Mouse (Mus musculus) adrenal gland, adult 8-10 months (tissue): Measurements from ENCODE around the gene Sh3pxd2a. TPM values are rescaled to one million over a fixed set of nuclear protein-coding genes. Genes with fewer than 3 reads are reported as not detected.

ENCODE experiments used
- DNase-seq: peaks from one replicate; pipeline ENCODE4 v3.0.0; 2022
- total RNA-seq, 4 experiments: library from RNA; stranded (reverse); gene quantifications; 2 replicates each; pipeline ENCODE4 v1.2.4; 2022

Gene Sh3pxd2a
- total RNA-seq, 4 experiments from 2014 or later: 26.9 to 54.9 (median 36.4) TPM

DNA sequence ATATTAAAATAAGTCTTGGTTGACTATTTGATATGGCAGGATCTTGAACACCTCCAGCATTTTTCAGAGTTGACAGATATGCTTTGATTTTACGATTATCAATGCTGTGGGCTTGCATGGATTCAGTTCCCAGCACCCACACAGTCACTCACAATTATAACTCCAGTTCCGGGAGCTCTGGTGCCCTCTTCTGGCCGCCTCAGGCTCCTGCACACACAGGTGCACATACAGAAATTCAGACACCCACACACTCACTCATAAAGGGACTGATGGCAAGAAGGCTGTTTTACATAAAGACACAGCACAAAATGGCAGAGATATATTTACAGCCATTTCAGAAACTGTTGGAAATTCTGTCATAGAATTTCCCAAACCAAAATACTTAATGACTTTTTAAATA is 25.0 kb upstream of the Sh3pxd2a start:
- no peak for DNase-seq

DNA sequence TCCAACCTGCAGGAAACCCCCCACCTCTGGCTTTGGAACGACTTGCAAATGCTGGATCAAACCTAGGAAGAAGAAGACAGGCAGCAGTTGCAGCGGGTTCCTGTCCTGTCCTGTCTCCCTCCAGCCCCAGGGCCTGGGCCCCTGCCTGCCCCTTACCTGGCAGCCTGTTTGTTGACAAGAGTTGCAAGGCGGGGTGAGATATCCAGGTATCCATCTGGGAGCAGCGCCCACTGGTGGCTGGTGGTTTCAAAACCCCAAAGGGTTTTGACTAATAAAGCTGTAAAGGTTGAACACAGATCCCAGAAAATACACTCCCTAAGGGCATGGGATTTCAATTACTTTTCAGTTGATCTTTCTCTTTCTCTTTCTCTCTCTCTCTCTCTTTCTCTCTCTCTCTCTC is 24.0 kb upstream of the Sh3pxd2a start:
- no peak for DNase-seq

DNA sequence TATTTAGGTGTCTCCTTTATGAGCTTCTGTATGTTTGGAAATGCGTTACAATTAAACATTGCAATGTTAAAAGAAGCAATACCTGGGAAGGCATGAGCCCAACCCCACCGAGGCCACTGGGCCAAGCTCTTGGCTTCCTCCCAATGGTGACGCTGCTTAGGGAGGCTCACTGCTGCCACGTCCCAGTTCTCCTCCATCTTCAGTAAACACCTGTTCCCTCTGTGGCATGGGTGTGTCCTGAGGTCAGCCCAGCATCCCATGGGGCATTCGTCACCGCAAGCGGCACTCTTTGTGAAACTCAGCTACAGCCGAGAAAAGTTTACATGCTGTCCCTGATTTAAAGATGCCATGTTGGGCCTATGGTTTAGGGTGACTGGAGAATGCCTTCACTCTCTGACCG is 23.4 kb upstream of the Sh3pxd2a start:
- no peak for DNase-seq

DNA sequence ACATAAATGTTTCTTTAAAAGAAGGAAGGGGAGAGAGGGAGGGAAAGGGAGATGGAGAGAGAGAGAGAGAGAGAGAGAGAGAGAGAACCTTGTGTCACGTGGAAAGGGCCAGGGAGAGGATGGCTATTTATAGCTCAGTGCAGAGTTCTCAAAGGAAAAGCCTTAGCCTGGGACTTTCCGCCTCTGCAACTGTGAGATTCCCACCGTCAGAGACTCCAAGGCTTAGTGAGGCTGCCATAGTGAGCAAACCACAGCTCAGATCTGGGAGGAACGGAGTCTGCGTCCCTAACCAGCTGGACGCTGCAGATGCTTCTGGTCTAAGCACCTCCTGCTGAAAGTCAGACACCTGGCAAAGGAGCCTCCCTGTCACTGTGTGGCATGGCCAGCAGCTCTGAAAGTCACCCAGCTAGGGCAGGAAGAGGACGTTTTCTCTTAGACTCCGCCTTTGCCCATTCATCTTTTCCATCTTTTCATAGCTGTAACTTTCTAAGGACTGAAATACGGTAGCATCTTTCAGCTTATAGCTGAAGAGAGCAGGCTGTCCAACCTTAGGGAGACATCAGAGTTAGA is 21.9 kb upstream of the Sh3pxd2a start:
- DNase-seq: no peak

DNA sequence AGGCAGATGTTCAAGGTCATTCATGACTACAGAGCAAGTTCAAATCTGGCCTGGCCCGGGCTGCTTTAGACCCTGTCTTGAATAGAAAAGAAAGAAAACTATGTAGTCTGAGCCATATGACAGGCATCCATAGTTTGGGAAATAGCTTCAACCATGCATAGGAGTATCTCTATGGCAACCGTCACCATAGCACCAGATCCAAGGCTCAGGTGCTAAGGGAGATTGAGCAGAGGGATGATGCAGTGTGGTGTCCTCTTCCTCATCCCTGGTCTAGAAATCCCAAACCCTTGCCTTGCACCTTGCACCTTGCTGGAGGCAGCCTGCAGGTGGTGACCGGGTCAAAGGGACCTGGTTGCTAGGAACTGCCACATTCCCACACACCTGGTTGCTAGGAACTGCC is 19.9 kb upstream of the Sh3pxd2a start:
- no peak for DNase-seq

DNA sequence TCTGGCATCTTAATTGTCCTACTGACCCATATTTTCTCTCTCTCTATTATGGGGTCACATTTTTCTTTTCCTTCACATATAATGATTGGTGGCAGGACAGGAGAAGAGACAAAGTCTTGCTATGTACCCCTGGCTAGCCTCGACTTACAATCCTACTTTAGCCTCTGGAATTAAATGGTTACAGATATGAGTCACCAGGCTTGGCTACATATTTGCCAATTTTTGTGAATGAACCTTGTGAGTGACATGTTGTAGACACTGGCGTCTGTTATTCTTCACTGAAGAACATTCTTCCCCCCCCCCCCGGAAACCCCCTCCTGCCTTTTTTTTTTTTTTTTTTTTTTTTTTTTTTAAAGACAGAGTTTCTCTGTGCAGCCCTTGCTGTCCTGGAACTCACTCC is 19.1 kb upstream of the Sh3pxd2a start:
- DNase-seq: no peak

DNA sequence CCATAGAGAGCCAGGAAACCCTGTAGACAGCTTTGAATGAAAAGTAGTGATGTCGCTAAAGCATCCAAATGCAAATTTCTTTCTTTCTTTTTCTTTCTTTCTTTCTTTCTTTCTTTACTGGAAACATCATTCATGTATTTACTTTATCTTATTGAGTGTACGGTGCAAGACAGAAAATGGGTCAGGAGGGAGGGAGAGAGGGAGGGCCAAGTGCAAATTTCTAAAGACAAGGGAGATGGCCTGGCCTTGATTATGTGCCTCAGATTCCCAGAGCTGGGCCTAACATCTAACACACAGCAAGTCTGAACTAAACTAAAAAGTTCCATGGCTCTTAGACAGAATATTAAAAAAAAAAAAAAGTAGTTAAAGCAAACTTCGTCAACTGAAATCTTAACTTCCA is 9.3 kb upstream of the Sh3pxd2a start:
- DNase-seq: no peak

DNA sequence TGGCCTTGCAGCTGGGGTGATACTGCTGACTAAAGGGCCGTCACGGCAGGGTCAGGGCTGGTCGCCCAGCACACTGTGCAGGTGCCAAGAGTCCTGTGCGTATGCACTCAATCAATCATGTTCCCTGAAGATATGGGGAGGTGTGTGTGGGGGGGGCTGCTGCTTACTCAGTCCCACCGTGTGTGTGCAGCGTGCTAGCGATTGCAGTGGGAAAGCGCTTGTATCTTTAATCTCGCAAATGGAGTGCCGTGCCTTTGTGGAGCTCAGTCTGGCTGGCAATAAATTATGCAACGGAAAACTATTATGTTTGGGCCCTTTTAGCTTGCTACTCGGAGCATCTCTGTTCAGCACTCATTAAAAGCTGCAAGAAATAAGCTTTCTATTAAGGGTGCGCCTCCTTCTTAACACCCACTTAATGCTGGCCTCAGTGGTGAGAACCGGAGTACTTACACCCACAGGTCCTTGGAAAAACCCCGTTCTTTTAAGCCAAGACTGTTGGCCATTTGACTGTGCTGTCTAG is 8.7 kb upstream of the Sh3pxd2a start:
- peak; percentile 59 for DNase-seq

DNA sequence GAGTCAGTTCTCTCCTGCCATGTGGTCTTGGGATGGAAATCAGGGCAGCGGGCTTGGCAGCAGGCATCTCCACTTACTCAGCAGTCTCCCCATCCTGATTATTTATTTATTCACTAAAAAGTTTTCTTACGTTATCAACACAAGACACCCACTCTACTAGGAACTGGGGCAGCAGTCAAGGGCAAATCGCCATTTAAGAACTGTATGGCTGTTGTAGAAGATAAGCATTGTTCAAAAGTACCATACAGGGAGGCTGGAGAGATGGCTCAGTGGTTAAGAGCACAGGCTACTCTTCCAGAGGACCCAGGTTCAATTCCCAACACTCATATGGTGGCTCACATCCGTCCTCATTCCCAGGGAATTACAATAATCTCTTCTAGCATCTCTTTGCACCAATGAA is 7.6 kb upstream of the Sh3pxd2a start:
- no peak for DNase-seq

DNA sequence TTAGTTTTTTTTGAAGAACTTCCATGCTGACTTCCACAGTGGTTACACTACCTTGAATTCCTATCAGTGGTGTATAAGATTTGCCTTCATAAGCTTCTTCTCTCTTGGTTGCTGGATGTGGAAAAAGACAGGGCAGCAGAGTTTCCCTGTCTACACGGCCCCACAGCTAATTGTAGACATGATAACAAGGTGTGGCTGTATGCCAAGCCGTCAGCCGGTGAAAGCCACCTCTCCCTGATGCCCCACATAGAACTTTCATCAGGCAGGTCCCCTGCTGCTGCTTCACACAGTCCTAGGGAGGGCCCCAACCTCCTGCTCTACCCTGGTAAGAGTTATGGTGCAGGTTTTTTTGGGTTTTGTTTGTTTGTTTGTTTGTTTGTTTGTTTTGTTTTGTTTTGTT is 4.5 kb upstream of the Sh3pxd2a start:
- DNase-seq: no peak

DNA sequence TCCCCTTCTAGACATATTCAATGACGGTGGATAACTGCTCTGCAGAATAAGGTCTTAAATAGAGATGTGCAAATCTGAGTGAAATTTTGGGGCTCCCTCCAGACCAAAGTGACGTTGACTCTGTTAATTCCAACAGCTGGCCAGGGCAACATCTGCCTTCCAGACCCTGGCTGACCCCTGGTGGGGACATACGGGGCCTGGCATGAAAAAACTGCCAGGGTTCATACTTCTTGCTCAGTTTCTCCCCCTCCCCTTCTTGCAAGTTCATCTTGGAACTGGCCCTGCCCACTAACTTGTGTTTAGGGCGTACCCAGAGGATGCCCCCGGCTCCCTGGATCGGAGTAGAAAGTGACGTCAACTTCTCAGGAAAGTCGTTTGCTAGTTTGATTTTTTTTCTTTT is 2.6 kb upstream of the Sh3pxd2a start:
- no peak for DNase-seq

DNA sequence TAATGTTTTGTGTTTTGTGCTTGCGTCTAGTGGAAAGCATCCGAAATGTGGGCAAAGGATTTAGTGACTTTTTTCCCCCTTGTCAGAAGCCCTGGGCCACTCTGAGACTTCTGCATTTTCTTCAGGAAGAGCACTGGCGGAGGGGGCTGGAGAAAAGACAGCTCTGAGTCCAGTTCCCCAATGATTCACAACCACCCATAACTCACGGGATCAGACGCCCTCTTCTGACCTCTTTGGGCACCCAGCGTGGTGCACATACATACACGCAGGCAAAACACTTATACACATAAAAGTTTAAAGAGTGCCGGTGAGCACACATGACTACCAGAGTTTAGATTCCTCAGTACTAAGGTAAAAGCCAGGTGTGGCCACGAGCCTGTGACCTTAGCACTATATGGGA is 1.3 kb upstream of the Sh3pxd2a start:
- no peak for DNase-seq

DNA sequence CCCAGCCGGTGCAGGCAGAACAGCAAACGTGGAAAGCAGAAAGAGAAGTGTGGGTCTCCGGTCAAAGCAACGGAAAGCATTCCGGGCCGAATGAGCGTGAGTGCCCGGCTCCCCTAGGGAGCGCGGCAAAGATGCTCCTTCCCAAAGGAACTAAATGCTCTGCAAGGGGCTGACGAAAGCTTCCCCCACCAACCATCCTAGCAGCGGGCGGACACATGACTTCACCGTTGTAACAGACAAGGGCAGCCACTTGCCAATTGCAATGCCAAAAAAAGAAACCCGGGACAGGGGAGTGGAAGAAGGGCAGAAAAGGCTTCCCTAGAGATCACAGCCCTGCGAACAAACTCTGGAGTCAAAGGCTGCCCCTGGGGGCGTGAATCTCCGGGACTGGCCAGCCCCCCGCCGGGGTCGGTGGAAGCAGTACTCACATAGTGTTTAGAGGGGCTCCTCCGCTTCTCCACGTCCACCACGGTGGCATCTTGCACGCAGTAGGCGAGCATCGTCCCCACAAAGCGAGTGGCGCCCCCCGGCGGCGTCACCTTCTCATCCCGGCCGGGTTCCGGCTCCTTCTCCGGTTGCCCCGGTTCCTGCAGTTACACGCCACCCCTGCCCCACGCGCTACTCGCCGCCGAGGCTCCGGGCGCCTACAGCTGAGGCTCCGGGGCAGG is 431 bp downstream of the Sh3pxd2a start:
- peak; percentile 52 for DNase-seq

DNA sequence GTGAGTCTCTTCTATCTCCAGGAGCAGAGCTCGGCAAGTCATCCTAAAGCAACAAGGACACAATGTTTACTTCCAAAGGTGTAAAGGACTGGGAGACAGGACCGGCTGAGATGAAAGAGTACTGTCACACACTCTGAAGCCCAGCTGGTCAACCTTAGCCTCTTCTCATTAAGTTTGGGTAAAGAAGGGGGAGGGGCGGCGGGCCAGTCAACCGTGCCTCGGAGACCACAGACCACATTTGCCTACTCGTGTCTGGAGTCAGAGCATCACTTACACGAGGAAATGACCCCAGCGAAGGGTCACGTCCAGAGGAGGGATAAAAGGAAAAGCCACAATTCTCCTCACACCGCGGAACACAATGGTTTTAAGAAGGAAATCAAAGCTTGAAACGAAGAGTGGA is 995 bp downstream of the Sh3pxd2a start:
- DNase-seq: no peak

DNA sequence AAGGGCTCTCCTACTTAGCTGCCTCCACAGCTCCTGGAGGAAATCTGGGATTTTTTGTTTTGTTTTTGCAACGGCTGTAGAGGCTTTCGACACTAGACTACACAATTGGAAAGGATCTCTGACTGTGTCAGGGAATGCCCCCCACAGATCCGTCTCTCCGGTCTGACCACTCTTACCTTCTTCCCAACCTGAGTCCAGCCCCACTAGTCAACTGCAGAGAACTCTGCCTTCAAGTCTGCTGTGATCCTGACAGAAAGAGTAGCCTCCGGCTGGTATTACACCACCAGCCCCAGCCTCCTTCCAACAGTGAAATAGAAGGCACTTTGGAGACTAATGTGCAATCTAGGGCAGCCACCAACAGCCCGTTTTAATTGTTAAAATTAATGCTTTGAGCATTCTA is 1.5 kb downstream of the Sh3pxd2a start:
- no peak for DNase-seq

DNA sequence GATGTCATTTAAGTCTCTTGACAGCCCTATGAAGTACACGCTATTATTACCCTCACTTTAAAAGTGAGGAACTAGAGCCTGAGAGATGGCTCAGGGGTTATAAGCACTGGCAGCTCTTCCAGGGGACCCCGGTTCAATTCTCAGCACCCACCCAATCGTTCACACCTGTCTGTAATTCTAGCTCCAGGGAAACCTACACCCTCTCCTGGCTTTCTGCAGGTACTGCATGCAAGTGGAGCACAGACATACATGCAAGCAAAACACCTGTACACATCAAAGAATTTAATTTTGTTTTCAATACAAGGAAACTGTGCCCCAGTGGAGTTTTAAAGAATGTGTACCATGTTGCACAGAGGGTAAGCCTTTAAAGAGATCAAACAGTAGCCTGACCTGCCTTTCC is 2.4 kb downstream of the Sh3pxd2a start:
- DNase-seq: no peak

DNA sequence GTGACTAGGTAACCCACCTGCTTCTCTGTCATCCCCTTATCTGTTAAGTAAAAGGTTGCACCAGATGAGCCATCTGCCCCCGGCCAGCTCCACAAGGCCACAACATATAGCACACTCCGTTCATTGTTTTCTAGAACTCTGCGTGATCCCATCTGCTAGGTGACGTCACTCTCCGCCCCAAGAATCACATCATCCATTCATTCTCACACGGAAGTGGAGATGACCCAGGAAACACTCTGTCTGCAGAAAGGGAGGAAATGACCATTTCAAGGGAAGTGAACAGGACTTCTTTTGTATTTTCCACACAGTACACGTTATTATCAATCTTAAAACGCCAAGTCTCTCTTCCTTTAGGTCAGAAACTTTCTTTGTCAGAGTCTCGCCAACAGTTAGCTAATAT is 2.8 kb downstream of the Sh3pxd2a start:
- no peak for DNase-seq

DNA sequence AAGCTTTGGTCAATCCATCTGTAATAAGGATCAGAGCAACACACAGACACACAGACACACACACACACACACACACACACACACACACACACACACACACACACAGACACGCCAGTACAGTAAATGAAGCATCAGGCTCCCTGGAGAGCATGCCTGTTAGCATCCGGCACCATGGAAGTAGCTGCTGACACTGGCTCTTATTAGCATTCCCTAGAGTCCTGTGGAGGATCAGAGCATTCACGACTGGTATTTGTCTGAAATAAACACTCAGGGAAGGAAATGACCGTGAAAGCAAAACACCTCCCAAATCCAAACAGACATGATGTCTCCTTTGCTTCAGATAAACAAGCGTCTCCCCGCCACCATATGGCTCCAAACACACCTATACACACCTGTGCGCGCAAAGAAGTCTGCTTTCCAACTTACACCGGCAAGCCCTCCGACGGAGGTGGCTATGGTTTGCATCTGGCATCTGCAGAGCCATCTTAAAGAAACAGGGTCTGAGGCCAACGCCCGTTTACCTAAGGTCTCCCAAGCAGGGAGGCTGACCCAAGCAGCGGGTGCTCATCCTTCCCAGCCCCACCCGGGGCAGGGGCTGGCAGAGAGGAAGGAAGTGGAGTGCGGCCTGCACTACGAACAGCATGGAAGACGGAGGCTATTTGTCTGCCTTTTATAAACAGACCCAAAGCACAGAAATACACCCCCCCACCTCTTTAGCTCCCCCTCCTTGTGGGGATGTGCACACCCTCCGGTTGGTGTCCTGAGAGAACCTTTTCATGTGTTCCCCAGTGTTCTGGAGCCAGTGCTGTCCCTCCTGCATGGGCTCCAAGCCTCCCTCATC is 3.9 kb downstream of the Sh3pxd2a start:
- no peak for DNase-seq

DNA sequence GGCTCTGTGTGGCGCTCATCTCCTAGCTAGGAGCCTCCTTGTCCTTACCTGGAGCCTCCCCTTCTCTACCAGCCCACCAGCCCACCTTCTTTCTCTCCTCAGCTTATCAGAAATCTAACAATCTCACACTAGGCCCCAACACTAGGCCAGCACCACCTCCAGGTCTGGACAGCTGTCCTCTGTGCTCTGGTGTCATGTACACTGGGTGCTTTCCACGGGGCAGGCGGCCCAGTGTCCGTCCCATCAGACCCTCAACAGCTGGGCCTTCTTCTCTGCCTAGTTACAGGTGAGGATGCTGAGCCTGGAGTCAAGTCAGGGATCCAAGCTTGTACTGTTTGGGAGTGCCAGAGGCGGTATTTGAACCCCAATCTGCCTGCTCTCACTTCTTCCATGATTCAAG is 5.0 kb downstream of the Sh3pxd2a start:
- no peak for DNase-seq

DNA sequence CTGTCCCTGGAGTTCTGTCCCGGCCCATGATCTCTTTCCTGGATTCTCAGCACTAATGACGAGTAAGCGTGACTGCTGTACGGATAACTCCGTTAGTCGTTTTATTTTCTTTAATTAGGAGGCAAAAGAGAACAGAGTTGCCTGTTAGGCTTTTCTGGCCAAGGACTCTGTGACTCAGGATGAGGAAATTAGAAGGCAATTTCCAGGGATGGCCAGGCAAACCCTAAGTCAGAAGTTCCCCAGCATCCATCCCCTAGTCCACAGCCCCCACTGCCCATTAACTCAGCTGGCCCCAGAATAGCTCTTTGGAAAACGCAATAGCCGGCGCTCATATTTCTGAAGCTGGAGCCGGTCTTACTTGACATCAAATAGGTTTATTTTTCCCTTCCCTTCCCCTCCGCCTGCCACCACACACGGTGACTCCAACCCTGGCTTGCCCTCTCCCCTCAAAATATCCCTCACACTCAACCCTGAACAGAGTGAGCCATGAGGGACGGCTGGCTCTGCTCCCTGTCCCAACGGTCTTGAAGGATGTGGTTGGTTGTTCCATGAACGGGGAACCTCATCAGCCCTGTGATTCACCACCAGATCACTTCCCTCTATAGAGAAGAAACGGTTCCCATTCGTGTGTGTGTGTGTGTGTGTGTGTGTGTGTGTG is 5.6 kb downstream of the Sh3pxd2a start:
- no peak for DNase-seq

DNA sequence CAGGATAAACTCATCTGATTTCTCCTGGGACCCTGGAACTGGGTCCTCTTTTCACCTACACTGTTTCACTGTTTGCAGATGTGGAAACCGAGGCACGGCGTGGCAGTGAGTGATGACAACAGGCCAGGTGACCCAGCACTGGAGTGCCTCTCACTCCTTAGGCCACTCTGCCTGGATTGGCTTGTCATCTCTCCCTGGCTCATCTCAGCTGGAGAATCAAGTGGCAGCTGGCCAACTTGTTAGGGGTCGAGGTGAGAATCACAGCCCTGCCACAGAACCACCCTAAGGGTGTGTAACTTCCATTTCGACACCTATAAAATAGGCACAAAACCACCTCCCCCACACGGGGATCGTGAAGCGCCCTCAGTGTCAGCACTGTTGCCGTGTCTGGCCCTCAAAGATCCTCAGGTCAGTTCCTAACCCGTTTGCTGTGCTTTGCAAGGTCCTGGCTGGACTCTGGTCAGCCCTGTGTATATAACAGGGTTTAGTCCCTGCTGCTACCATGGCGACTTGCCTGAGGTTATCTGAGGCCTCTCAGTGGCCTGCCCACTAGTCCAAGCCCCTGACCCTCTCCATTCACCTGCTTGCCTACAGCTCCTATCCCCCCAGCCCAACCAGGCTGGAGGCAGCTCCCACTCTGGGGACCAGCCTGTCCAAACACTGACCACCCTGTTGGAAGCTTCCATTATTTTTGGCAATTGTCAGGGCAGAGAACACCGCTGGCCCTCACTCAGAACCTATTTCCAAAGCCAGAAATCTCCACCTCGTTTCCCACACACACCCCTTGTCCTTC is 6.3 kb downstream of the Sh3pxd2a start:
- DNase-seq: no peak

DNA sequence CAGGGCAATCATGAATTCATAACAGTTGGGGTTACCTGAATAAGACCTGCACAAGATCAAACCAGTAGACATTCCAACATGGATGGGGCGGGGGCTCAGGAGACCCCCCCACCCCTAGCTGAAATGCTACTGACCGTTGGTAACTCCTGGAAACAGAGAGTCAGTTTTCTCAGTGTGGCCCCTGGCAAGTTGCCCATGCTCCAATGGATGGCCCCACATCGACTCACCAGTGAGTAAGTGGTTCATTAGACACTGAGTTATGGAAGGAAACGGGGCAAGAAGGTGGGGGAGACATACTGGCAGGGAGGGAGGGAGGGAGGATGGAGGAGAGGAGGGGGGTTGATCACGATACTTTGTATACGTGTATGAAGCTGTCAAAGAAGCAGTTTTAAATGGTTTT is 8.2 kb downstream of the Sh3pxd2a start:
- DNase-seq: no peak
